Mouse (Mus musculus) left cerebral cortex, adult 2 months (tissue): ENCODE measurements around the gene Gbgt1. TPM values are rescaled to one million over a fixed set of nuclear protein-coding genes. Genes with fewer than 3 reads are reported as not detected.
A peak's percentile ranks its signal among the peaks of the same experiment; 100 is the strongest.
"Not testable (repeated sequence)": the region's sequence is repeated elsewhere in the genome, so short reads cannot be mapped to it uniquely, and the experiment has no call there.

Experiments used
- DNase-seq, 2 experiments: peaks; one replicate each; pipeline ENCODE4 v3.0.0; 2021 to 2022; ENCODE audit warnings: low spot score in 2 of 2, mixed read lengths in 1 of 2; ENCODE audit errors: extremely low spot score in 1 of 2
- H3K27ac ChIP-seq: fragments of 200-600 bp; 2 replicates; pipeline ENCODE4 v1.8.1; 2022
- H3K4me3 ChIP-seq: fragments of 200-600 bp; 2 replicates; pipeline ENCODE4 v1.8.1; 2022
- CTCF ChIP-seq: fragments of 200-600 bp; IDR thresholded peaks from 2 replicates; pipeline ENCODE4 v1.8.1; 2022; ENCODE audit warnings: antibody characterized with exemption, mild to moderate bottlenecking, moderate library complexity
- intact Hi-C: fragments of 180-260 bp; cut with DNase I; formaldehyde crosslinking; loops from one replicate; pipeline ENCODE4 v1.15.1; 2025
- total RNA-seq, 2 experiments: library from RNA; stranded (reverse); gene quantifications; 2 replicates each; pipeline ENCODE4 v1.2.3; 2021

The Gbgt1 gene
- total RNA-seq, 2 experiments from 2014 or later: 1.8 to 2.9 TPM

GRCm38 (mm10) chr2:28505795-28506194 lies 9.1 kb downstream of the Gbgt1 start, which contains the start of gene Gm10134:
Gene Gm10134 (plus strand): TSS chr2:28506095.
- Histone ChIP-seq H3K4me3 (no peak within 1 kb of the TSS), H3K27ac (no peak within 1 kb of the TSS)
- intact Hi-C loops: no loop called here
- DNase-seq: no peak
- TF ChIP-seq CTCF: no peak

DNA sequence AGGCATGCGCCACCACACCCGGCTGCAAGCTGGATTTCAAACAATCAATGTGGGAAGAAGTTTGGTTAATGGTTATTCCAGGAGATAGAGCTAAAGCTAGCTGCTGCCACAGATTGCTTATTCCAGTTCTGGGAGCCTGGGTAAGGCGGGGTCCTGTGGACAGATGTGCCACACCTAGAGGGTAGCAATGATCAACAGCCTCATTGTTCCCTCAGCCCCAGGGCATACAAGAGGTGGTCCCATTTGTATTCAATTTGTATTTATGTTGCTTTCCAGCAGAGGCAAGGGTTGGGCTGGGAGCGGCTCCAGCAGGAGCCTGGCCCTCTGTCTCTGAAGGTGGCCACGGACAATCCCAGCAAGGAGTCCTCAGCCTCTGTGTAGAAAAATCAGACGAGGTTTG lies 9.6 kb downstream of the Gbgt1 start:
- no peak for DNase-seq

GRCm38 (mm10) chr2:28511600-28511999 lies 14.9 kb downstream of the Gbgt1 start:
- peak; percentile 41 for TF ChIP-seq CTCF
- H3K27ac ChIP-seq, H3K4me3 ChIP-seq, DNase-seq, intact Hi-C loops: not testable (repeated sequence)

More for the DNA sequence above, 9.6 kb downstream of the Gbgt1 start:
- H3K27ac ChIP-seq: no peak overlapping the region
- intact Hi-C loops: no loop called here
- H3K4me3 ChIP-seq: no peak overlapping the region
- TF ChIP-seq CTCF: no peak

GRCm38 (mm10) chr2:28512798-28513401 lies 16.2 kb downstream of the Gbgt1 start, which contains the start of gene Ralgds:
Gene Ralgds (plus strand): TSS chr2:28513125.
- DNase-seq: peak; percentile 54 to 62
- Histone ChIP-seq H3K27ac (peak within 1 kb of the TSS; percentile 71), H3K4me3 (peak within 1 kb of the TSS; percentile 62)
- intact Hi-C loops: no loop called here
- TF ChIP-seq CTCF: peak; percentile 20; the same call in 1 of the 2 replicates

DNA sequence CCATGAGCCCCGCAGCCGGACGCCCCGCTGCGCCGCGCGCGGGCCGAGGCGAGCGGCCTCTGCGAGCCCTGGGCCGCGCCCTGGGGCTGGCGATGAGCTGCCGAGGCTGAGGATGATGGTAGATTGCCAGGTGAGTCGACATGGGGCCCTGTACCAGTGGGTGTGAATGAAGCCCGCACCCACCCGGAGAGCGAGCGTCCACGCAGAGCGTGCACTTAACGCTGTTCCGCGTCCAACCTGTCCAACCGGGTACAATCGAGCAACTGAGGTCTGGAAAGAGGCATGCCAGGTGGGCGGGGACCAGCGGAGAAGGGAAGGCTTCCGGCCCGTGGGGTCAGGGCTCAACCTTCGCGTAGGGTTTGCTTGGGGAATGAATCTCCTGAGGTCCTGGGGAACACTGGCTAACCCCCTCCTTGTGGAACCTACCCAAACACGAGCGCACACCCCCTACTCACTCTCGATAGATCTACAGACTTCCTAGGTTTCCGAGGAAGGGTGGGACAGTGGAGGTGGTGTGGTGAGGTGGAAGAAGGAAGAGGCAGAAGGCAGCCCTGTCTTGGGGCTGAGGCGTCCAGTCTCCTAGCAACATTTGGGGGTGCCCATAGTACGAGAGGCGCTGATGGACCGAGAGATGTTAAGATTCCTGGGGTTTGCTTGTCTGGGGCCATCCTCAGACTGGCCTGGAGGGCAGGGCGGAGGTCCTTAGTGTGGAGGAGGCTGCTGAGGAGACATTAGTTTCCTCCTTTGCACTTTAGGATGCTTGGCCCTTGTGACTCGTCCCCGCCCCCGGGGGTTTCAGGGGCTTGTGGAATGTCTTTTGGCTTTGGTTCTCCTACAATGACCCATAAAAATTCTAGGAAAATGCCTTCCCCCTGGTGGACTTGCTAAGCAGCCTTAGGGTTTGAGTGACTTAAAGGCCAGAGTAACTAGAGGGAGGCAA lies 17.0 kb downstream of the Gbgt1 start:
- Histone ChIP-seq H3K27ac (peak overlapping the region; percentile 71), H3K4me3 (peak overlapping the region; percentile 62)
- no peak for TF ChIP-seq CTCF
- intact Hi-C loops: loop anchor here (1.0 kb wide), 2 partner anchors 34 to 72 kb away; no protein-coding TSS in a partner anchor
- peak in 1 of 2 experiments; percentile 55 for DNase-seq

- Histone ChIP-seq H3K4me3 (peak overlapping the region; percentile 62), H3K27ac (peak overlapping the region; percentile 71; the same call in 1 of the 2 replicates)
- intact Hi-C loops: loop anchor here (1.0 kb wide), 2 partner anchors 33 to 71 kb away; no protein-coding TSS in a partner anchor
- peak; percentile 80 to 89 for DNase-seq
- peak; percentile 87 for TF ChIP-seq CTCF
Observed at GRCm38 (mm10) chr2:28514489-28514888, 17.8 kb downstream of the Gbgt1 start.

GRCm38 (mm10) chr2:28517206-28517909 lies 20.7 kb downstream of the Gbgt1 start:
- peak; percentile 67 to 72 for DNase-seq
- Histone ChIP-seq H3K4me3 (no peak overlapping the region), H3K27ac (peak overlapping the region; percentile 83)
- intact Hi-C loops: loop anchor here (1.0 kb wide), 1 partner anchor 31 kb away; no protein-coding TSS in a partner anchor
- peak; percentile 83 for TF ChIP-seq CTCF

- intact Hi-C loops: no loop called here
- no peak for TF ChIP-seq CTCF
- peak; percentile 63 to 78 for DNase-seq
- Histone ChIP-seq H3K4me3 (peak overlapping the region; percentile 11; the same call in 1 of the 2 replicates), H3K27ac (peak overlapping the region; percentile 83)
Observed at GRCm38 (mm10) chr2:28518231-28518630, 21.5 kb downstream of the Gbgt1 start.

- no peak for TF ChIP-seq CTCF
- Histone ChIP-seq H3K4me3 (no peak overlapping the region), H3K27ac (peak overlapping the region; percentile 87)
- intact Hi-C loops: no loop called here
- DNase-seq: no peak
Observed at GRCm38 (mm10) chr2:28520581-28520980, 23.9 kb downstream of the Gbgt1 start.

- H3K4me3 ChIP-seq: no peak overlapping the region
- peak overlapping the region; percentile 87 for H3K27ac ChIP-seq
- no peak for TF ChIP-seq CTCF
- DNase-seq: peak; percentile 44 to 73
- intact Hi-C loops: no loop called here
Observed at GRCm38 (mm10) chr2:28521571-28522151, 25.0 kb downstream of the Gbgt1 start.

GRCm38 (mm10) chr2:28522166-28522565 lies 25.5 kb downstream of the Gbgt1 start:
- H3K27ac ChIP-seq: peak overlapping the region; percentile 87
- intact Hi-C loops: no loop called here
- DNase-seq: no peak
- no peak for TF ChIP-seq CTCF
- no peak overlapping the region for H3K4me3 ChIP-seq
